Mouse (Mus musculus): ENCODE measurements around the gene Nf1.

Nf1 gene

DNA sequence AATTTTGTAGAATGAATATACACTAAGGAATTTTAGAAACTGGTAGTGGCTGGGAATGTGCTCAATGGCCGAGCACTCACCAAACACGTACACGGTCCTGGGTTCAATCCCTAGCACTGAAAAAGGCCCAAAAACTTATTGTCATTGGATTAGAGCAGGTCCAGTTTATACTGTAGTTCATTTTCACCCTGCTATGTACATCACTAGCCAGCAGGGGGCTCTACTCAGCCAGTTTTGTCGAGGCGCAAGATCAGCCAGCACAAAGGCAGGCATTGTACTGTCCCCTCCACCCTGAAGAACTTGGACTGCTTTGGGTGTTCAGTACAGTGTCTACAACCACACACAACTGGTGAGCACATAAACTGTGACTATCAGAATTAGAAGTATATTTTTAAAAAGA is 244.7 kb downstream of the Nf1 start:
- DNase-seq (ENCODE audit: low read depth, low spot score) = peak; percentile 43

DNA sequence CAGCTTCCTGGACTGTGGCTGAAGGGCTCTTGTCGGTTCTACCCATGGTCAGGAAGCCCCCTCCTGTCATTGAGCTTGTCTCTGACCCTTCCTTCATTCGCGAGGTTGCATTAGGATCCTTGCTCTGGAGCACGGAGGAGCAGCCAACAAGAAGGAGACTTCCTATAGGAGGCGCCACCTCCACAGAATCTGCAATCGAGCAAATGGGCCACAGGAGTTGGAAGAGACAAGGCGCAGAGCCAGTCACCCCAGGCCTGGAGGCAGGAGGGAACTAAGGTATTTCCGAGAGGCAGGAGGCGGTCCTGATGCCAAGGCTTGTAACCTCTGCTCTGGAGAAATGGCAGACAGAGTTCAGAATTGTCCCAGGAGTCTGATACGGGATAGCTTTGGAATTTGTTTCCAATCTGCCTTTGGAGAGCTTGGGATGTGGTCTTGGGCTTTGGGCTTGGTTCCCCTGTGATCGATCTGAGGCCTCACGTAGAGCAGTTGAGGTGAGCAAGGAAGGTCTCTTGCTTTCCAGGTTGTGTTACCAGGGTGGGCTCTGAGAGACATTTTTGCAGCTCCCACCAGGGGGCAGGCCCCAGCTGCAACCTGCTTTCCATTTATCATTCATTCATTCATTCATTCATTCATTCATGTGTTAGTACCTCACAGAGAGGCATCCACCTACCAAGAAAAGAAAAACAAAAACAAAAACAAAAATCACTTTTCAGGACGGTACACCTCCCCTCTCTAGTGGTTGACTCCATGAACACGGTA is 250.0 kb downstream of the Nf1 start:
- DNase-seq (ENCODE audit: low read depth, low spot score) = no peak

DNA sequence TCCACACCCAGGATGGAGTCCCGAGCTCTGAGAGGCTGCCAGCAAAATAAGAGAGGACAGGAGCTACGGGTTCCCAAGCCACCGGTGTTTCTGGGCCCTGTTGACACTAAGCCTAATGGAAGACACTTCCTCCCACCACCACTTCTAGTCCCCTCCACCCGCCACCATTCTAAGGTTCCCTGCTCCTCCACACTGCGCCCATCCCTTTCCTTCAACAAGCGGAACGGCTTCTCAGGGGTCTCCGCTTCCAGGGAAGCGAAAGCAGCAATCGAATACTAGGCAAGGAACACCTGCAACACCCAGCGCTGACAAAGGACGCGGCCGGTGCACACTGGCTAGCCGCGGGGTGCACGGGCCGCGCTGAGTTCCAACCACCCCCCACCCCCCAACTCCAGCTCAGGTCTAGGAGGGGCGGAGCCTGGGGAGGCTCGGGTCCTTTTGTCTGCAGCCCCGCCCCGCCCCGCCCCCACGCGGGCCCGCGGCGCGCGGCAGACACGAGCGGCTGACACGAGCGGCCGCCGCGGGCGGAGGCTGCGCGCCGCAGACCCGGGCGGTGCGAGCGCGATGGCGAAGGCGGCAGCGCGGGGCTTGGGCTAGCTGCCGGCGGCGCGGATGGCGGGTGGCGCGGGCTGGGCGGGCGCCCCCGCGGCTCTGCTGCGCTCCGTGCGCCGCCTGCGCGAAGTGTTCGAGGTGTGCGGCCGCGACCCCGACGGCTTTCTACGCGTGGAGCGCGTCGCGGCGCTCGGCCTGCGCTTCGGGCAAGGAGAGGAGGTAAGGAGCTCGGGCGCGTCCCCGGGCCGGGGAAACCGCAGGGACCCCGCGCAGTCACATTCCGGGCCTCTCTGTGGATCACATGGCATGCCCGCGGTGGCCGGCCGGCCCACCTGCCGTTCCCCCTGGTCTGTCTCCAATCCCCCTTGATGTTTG is 251.4 kb downstream of the Nf1 start, which contains the start of gene Rab11fip4:
Gene Rab11fip4 (plus strand): TSS at position 549 of the 927 bp plus-strand sequence.
- peak; percentile 57 for DNase-seq (ENCODE audit: low read depth, low spot score)

DNA sequence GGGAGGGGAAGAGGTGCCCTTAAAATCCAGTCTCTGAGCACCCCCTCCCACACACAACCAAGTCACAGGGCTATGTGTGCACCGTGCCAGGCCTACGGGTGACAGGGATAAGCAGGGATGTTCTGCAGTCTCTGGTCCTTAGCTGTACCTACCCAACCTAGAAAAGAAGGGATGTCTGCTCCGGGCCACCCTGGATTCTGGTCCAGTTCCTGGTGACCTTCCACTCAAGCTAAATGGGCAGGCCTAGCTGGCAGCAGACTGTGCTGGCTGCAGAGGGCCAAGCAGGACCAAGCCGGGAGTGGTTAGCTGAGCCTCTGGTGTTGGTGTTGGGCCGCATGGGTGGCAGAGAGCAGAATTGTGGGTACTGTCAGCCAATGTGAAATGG is 252.1 kb downstream of the Nf1 start:
- no peak for DNase-seq (ENCODE audit: low read depth, low spot score)

DNA sequence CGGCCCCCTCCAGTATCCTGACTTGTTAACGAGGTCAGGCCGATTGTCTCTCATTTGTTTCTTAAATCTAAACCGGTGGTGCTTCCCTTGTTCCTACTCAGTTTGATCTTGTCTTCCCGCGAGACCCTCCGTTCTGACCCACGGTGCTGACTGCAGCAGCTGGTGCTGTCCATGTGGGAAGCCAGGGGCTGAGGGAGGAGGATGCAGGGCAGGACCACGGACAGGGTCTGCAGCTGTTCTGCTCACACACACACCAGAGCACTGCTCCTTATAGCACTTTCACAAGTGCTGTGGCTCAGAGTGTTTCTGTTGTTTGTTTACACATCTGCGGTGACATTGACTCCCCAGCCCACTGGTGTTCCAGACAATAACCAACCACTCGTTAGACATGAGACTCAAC is 254.0 kb downstream of the Nf1 start:
- DNase-seq (ENCODE audit: low read depth, low spot score) = no peak

DNA sequence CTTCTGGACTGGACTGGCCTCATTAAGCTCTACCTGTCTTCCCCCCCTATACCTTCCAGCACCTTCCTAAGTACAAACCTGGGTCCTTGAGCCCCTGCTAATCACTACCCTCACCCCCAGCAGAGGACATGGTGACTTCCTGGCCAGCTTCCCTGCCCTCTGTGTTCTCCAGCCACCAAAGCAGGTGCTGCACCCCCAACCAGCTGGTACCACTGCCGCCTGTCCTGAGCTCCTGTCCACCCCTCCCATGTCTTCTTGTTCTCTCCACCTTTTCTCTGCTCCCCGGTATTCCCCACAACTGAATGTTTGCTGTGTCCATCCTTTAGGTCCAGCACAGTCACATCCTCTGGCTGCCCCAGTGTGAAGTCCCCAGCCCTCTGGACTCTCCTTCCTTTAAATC is 271.0 kb downstream of the Nf1 start:
- no peak for DNase-seq (ENCODE audit: low read depth, low spot score)

DNA sequence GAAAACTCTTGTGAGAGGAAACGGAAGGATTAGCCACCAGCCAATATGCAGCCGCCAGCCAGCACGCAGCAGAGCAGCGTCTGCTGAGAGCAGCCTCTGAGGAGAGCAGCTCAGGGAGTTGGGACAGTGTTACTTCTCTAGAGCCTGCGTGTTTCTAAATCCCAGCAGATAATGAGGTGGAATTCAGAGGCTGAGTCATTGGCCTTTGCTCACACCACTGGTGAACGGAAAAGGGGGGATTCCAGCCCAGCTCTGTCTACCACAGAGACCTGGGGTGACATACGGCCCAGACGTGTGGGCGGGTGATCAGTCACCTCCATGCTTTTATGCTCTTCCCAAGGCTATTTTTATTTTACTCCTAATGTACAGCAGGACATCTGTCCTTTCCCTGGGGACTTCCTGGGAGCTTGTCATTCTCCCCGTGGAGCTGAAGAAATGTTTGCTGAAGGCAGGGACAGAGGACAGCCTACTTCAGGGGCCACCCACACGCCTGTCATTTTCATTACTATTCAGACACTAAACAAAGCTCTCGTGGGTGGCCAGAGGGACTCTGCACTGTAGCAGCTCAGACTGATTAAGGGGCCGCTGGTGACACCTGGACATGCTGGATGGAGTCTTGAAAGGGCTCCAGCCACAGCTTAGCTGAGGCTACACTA is 271.6 kb downstream of the Nf1 start:
- DNase-seq (ENCODE audit: low read depth, low spot score) = no peak

DNA sequence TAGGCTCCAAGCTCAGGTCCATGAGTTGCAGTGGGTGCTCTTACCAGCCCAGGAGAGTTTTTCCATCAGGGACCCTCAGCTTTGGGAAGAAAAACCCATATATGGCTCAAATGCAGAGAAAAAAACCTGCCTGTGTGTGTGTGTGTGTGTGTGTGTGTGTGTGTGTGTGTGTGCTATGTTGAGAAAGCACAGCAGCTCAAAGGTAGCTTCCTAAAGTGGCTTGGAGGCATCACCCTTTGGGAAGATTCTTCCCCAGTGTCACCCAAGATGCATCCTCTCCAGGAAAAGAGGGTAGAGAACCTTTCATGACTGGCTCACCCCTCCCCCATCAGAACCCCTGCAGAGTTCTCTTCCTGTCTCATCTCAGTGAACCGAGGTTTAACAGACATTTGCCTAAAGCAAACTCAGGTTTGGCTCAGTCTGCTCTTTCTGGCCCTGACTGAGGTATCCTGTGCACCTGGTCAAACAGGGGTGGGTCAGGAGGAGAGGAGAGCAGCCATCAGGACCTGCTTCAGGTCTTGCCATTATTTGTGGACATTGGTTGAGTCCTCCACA is 272.6 kb downstream of the Nf1 start:
- no peak for DNase-seq (ENCODE audit: low read depth, low spot score)

DNA sequence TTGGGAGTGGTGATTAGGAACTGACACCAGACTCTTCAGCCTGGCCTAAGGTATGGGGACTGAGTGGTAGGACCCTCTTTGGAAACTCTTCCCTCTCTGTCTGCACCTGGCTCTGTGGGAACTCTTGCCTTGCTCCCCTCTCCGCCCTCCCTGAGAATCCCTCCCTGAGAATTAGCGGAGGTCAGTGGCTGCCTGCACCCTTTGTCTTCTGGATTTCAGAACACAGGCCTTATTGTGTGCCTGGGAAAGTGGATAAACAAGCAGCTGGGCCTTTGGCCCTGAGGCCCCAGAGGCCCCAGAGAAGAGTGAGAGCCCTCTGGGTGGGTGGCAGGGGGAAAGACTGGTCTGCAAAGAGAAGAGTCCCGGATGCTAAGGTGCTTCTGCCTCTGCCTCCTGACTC is 273.6 kb downstream of the Nf1 start:
- DNase-seq (ENCODE audit: low read depth, low spot score) = no peak

DNA sequence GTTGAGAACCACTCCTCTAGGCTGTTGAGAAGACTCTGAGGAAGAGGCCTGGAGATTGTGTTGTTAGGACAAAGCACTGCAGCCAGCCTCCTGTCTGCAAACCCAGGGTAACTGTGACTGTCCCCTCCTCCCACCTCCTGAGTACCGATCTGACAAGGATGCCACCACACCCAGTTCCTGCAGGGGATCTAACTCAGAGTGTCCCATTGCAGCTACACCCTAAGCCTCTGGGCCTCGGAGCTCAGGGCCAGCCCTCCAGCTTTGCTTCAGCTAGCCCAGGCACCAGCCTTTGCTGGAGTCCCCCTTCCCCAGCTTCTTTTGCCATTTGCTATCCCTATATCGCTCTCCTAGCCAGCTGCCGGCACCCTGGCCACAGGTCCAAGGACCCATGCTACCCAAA is 274.2 kb downstream of the Nf1 start:
- no peak for DNase-seq (ENCODE audit: low read depth, low spot score)

DNA sequence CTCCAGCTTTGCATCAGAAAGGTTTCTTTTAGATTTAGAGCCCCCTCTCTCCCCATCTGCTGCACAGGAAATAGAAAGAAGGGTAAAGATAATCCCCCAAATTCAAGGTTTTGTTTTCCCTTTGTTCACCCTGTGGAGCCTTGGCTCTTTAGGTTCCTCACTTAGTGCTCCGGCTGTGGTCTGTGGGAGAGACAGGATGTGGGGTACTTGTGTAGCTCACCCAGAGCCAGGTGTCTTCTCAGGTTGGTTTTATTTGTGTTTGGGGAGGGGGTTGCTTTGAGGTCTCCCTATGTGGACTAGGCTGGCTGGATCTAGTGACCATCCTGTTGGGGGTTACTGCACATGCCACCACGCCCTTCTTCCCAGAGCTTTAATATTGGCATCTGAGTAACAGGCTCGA is 275.4 kb downstream of the Nf1 start:
- DNase-seq (ENCODE audit: low read depth, low spot score) = no peak

DNA sequence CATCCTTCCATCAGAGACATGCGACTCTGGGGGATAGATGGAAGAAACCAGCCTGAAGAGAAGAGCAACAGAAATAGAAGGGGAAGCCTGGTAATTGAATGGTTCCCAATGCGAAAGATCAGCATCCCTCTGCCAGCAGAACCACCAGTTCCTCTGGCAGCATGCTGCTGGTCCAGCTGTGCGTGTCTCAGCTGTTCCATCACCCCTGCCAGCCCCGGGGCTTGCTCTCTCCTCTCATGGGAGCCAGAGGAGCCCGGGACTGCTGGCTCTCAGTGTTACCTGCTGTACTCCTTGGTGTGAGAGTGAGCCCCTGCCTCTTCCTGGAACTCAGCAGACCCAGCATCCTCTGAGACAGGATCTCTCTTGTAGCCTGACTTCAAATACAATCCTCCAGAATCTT is 276.4 kb downstream of the Nf1 start:
- DNase-seq (ENCODE audit: low read depth, low spot score) = no peak

DNA sequence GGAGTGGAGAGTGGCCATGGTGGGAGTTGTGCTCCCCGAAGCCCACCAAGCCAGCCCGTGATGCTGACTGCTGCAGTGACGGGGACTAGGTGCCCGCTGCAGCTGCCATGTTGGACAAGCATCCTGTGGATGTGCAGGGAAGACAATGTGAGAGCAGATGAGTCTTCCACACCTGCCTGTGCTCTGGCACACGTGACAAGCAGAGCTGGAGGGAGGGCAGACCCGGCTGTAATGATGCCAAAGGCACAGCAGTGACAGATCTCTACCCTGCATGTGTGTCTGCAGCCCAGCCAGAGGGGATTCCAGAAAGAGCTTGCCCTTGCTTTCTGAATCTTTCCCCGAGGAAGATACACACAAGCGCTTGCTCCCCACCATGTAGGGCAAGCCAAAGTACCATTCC is 278.5 kb downstream of the Nf1 start:
- DNase-seq (ENCODE audit: low read depth, low spot score) = no peak

DNA sequence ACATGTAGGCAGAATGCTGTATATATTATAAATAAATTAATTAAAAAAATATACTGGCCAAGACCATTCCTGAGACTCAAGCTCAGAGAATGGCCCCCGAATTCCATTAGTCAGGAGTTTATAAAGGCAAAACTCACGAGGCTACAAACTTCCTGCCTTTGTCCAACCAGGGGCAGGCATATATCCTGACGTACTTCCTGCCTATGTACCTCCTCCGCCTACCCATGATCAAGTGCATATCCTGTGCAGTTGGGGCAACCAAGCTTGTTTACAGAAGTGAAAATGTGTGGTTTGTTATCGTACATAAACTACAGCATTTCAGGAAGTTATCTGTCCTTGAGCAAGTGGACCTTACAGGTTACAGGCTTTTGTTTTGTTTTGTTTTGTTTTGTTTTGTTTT is 283.5 kb downstream of the Nf1 start:
- DNase-seq (ENCODE audit: low read depth, low spot score) = no peak

DNA sequence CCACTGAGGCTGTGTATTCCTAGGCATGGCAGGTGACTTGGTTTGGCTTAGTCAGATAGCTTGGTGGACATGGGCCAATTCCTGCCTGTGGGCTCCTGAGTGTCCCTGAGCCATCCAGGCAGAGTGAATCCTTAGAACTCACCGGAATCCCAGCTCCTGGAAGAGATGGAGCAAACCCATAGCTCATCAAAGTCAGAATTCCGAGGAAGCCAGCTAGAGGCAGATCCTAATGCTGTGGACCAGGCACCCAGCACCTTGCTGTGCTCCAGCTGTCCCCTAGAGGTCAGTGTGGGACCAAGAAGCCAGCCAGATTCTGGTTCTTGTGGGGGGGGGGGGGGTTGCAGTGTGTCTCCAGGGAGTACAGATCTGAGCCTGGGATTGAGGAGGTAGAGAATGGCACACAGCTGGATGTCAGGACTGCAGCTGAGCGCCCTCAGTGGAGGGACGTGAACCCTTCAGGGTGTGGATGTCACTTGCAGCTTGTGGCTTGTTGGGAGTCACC is 285.4 kb downstream of the Nf1 start:
- DNase-seq (ENCODE audit: low read depth, low spot score) = no peak

DNA sequence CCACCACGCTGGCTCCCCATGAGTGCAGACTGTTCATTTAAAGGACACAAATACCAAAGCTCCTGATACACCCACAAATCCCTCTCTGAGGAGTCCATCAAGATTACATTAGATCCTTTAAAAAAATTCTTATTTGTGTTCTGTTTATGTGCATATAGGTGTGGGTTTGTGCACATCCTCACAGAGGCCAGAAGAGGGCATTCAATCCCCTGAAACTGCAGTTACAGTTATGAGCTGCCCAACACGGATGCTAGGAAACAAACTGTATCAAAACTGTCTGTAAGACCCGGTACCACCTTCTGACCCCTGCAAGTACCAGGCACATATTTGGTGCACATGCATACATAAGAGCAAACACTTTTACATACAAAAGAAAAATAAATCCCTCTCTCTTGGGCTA is 289.2 kb downstream of the Nf1 start:
- no peak for DNase-seq (ENCODE audit: low read depth, low spot score)

DNA sequence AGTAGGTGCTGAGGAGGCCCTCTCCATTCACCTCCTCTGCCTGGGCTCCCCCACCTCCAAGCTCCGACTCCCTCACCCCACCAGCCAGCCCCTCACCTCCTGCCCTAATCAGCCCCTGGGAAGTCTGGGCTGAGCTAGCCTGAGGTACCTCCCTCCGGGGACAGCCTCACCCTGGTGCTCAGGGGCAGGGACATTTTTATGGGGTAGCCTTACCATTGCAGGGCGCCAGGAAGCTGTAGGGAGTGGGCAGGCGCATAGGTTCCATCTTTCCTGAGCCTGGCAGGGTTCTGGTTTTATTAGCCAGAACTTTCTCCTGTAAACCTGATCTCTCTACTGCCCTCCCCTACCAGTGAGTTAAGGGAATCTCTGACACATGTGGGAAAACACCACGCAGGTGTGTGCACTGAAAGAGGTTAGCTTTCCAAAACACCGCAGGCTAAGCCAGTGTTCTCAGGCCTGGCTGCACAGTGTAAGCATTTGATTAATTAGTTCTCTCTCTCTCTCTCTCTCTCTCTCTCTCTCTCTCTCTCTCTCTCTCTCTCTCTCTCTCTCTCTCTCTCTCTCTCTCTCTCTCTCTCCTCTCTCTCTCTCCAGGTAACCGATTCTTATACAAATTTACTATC is 290.4 kb downstream of the Nf1 start:
- DNase-seq (ENCODE audit: low read depth, low spot score) = no peak

DNA sequence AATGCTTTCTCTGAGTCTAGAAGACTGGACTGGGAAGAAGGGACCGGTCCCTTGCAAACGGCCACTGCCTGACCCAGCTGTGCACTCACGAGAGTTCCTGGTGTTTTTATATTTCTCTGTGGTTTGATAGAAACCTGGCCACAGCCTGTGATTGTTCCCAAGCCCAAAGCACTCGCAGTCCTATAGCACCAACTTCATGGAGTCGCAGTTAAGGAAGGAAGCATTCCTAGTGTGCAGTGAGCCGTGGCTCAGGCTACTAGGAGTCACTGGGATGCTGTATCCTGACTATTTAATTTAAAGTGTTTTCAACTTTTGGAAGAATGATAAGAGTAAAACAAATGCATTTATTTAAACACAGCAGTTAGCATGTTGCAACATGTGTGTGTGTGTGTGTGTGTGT is 291.0 kb downstream of the Nf1 start:
- DNase-seq (ENCODE audit: low read depth, low spot score) = no peak

All from brain, embryonic 18.5 days (tissue).